Mouse (Mus musculus): ENCODE measurements at regions not wholly inside any gene's neighbourhood (a gene's known extent, or its start where the extent isn't known, plus 50 kb on each side); places are given as distances from the start of the nearest gene placed in this dataset.

DNA sequence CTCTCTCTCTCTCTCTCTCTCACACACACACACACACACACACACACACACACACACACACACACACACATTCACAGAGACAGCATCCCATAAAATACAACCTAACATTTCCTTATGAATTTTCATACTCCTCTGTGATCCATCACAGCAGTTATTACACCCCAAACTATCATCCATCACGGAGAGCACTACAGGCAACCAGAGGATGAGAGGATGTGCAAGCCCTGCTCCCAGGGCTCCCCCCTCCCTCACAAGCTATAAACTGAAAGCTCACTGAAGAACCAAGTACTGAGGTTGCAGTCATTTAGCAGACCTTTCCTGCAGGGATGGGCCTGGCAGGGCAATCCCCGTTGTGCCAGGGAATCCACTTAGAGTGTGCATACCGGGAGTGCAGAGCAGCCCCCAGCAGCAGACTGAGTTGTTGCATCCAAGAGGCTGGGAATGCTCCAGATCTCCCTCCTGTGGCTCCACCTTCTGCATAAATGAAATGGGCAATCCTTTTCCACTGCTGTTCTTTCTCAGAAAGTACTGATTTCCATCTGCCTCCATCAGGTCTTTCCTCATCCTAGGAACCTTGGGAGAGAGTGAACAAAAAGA is 283.4 kb downstream of the Psat1 start:
- ATAC-seq (replicated peaks; ENCODE audit: low read depth, poor library complexity, severe bottlenecking): no peak

DNA sequence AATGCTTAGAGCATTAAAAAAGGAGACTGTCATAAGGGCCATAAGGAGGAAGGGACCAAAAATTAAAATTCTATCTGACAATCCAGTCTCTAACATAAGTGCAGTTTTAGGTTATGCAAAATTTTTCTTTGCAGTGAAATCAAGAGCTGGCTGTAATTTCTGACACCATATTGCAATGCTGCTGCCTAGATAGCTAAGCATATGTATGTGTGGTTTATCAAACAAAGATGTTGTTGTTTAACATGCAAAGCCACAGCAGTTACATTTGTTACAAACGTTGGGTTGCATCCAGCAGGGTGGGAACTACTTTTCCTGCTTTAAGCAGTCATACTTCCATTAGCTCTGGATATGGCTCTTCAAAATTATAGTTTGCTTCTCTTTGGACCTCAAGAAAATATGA is 288.5 kb downstream of the Psat1 start:
- ATAC-seq (replicated peaks; ENCODE audit: low read depth, poor library complexity, severe bottlenecking): no peak

DNA sequence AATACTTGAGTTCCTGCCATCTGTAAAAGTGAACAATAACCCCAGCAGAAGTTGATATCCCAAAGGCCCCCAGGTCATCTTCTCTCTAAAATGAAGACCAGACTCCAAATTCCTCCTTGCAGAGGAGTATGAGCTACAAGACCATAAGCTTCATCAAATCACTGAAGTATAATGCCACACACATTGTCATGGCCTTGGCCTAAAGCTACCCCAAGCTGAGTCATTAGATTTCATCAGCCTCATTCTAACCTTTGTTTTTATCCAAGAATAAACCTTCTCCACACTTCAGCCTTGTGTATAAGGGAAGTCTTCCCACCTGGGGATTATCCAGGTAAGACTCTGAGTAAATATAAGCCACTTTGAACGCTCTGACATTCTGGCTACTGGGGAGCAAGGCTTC is 289.3 kb downstream of the Psat1 start:
- ATAC-seq (replicated peaks; ENCODE audit: low read depth, poor library complexity, severe bottlenecking): no peak

DNA sequence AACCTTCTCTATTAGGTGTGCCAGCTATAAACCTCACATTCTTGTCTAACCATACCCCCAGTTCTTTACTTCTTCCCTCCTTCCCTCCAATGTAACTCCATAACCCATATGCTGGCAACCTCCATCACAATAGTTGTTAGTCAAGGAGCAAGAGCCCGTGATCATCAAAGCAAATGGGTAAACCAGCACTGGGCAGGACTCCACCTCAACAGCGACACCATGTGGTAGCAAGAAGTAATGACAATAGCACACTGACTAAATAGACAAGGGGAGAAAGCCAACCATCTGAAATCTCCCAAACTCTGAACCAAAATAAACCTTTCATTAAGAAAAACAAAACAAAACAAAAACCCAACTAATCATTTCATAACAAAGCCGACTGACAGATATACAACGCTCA is 297.8 kb downstream of the Psat1 start:
- ATAC-seq (replicated peaks; ENCODE audit: low read depth, poor library complexity, severe bottlenecking): peak; percentile 92

DNA sequence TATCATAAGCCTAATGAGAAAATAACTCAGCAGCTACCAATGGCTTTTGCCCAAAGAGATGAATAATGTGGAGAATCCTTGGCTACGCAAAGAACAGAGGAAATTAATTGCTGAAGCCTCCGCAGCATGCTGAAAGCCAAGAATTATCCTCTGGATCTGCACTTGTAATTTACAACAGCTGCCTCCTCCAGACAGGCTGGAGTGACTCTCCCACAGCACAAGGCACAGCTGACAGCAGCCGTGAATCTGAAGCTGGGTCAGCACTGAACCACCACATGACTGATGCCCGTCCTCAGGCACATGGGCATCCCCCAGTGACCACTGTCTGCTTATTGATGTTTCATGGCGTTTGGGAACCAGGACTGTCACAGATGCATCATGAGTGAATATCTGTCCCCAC is 299.8 kb downstream of the Psat1 start:
- ATAC-seq (replicated peaks; ENCODE audit: low read depth, poor library complexity, severe bottlenecking): no peak

DNA sequence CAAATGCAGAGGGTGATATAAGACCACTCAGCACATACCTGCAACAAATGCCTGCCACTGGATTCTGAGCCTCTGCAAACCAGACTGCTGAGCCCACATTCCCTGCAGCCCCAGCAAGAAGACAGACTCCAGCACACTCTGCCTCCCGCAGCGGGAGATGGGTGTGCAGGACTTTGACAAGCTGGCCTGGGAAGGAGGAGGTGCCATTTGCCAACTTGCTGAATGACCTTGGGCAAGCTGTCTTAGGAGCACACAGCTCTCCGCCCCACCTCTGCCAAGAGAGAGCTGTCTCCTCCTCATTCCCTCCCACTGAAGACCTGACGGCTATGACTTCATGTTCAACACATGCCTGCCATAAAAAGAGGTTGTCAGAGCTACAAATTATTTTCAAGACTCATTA is 302.4 kb downstream of the Psat1 start:
- no peak for ATAC-seq (replicated peaks; ENCODE audit: low read depth, poor library complexity, severe bottlenecking)

DNA sequence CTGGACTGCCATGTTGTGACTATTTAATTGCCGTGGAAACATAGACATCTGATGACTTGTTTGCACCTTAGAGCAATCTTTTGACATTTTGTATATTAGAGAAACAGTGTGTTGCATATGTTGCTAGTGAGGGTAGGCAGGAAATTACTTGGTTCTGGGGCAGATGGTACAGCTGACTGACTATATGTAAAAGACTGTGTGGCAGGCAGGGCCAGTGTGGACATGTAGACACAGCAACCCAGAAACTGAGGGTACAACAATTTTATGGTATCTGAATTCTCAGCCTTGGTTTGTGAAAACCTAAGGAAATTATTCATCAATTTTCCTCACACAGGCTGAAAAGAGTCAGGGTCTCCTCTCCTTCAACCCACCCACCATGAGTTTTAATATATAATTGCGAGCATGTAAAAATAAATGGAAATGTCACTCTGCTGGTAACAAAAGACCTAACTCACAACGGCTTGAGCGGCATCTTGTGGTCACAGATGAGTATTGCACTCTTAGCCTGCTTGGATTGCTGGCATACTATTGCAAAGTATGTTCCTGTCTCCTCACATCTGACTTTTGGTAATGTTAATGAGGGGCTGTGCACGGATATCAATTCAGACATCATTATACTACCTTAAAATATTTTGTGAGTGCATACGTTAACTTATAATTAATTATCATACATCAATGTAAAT is 329.8 kb downstream of the Psat1 start:
- ATAC-seq (replicated peaks; ENCODE audit: low read depth, poor library complexity, severe bottlenecking): peak; percentile 79; the same call in 1 of the 2 replicates

DNA sequence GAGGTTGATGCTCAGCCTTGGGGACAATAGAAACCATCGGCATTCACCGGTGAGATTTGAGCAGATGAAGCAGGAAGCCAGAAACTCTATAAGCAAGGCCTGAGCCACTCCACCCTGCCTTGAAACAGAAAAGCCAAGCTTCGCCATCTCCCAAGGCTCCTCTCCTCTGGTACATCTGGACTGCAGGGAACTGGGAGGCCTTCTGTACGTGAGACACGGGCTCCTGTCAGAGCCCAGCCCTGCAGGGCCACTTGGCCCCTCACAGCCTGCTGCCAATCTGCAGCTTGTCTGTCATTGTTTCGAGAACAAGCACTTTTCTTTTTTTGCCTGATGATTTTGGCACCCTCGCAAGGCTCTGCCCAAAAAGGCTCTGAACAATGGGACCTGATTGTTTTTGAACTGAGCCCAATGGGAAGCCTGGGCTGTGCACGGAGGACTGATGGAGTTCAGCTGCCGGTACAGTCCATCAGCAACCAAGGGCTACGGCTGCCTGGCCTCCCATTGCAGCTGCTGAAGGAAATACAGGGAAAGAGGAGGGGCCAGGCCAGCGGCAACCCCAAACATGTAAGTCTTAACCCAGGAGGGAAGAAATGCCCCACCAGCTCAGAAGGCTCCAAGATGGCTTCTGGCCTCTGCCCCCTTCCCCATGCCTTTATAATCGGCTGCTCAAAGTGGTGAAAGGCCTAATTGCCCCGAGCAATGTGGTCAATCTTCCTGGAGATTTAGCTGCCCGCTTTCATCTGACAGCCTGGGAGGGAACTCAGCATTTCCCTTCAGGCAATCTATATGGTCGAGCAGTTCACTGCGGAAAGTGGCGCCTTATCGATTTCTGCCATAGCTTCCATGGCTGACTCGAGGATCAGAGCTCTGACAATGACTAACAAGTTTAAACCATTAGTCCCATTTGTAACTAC is 332.2 kb downstream of the Psat1 start:
- ATAC-seq (replicated peaks; ENCODE audit: low read depth, poor library complexity, severe bottlenecking): no peak

DNA sequence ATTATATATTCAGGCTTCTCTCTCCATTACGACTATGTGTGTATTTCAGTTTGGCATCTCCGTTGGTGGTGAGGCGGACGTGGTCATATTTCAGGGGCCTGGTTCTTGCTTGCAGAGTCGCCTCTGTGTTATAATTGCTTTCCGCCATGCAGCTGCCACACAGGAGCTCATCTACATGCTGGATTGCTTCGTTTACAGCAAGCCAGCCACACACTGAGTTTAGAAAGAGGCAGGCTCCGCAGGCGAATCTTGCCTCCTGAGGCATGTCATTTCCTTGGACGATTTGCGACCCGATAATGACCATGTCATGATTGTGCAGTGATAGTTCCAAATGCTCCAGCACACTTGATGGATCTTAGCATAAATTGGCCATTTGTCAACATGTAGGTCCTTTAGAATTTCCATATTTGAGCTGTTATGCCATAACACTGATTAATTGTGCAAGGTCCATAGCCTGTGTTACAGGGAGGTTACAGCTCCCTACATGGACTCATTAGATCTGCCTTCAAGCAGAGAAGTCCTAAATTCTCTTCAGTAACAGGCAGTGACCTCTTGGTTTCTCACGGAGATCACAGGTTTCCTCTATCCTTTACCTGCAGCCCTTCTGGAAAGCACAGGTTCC is 335.9 kb downstream of the Psat1 start:
- no peak for ATAC-seq (replicated peaks; ENCODE audit: low read depth, poor library complexity, severe bottlenecking)

DNA sequence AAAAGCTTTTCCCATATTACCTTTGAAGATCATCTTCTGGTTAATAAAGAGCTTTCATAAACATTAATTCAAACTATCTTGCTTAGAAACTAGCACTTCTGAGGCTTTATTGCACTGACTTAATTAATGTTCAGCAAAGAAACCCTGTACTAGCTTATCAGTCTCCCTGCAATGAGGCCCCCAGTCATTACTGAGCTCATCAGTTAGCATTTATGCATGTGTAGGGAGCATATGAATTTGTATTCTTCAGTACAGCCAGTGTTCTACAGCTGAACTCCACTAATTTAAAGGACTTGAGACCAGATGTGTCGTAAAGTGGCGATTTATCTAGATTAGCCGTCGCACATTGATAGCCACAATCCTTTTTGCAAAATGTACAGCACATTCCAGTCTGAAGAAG is 340.7 kb downstream of the Psat1 start:
- no peak for ATAC-seq (replicated peaks; ENCODE audit: low read depth, poor library complexity, severe bottlenecking)

DNA sequence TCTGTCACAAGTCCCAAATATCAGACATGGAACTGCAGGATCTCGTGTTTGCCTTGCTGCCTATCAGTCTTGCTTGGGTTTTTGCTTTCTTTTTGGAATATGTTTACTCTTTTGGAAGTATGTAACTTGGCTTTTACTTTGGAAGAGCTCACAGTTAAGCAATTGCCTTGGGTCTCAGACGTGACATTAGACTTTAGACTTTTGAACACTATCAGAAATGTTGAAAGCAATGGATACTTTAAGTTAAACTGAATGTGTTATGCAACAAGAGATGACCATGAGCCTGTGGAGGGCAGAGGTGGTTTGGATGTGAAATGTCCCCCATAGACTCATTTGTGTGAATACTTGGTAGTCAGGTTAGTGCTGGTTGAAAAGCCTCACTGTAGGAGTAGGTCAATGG is 354.3 kb downstream of the Psat1 start:
- no peak for ATAC-seq (replicated peaks; ENCODE audit: low read depth, poor library complexity, severe bottlenecking)

DNA sequence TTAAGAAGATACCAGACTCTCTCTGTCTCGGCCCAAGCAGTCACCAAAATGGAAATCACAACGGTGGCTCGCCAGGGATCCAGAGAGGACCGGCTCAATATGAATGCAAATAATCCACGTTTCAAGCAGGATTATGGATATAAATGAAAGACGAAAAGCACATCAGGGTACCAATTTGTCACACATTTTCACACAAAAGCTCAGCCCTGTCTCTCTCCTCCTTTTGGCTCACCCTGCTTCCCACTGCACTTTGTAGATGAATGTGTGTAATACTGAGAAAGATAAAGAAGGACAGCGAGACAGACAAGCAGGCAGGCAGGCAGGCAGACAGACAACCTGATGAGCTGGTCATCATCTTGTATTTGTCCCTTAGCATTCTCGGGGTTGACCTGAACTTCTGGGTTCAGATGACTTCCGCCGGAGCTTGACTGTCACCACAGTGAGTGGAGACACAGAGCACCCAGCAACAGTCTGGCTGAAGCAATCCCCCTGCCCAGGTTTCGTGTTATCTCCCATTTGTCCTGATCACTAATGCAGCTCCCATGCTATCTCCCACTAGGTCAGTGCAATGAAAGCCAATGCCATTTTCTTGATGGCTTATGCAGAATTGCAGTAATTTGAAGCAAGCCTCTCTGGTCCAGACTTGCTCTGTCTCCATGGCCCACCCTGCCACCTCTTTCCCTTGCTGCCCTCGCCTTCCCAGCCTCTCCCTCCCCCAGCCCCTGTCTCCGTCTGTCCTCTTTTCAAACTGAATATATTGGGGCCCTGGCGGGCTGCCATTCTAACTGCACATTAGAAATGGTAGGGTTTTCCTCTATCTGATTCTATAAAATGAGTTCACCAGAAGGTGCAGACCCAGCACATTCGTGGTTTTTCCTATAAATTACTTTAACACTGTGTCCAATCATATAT is 363.1 kb downstream of the Psat1 start:
- ATAC-seq (replicated peaks; ENCODE audit: low read depth, poor library complexity, severe bottlenecking): no peak

DNA sequence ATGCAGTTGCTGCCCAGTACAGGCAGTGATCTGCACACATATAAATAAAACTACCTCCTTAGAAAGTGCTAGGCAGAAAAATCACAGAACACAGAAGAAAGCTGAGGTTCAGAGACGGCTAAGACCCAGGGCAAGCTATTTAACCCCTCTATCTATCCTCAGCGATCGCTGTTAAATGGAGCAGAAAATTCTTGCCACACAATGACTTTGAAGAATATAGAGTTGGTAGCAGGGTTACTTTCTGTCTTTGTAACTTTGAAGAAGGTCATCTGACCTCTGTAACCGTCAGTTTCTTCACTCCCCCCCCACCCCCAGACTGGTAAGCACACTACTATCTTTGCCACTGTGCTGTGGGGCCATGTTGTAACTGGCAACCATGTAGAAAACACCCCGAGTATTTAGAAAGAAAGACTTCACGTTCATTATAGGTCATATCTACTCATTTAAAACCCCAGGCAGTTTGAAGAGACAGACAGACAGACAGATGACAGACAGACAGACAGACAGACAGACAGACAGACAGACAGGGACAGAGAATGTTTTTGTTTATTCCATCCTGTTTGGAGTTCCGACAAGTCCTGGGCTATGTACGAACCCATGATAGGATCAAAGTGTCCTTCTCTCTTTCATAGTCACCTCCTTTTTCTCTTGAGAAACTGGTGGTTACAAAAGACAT is 363.9 kb downstream of the Psat1 start:
- no peak for ATAC-seq (replicated peaks; ENCODE audit: low read depth, poor library complexity, severe bottlenecking)

DNA sequence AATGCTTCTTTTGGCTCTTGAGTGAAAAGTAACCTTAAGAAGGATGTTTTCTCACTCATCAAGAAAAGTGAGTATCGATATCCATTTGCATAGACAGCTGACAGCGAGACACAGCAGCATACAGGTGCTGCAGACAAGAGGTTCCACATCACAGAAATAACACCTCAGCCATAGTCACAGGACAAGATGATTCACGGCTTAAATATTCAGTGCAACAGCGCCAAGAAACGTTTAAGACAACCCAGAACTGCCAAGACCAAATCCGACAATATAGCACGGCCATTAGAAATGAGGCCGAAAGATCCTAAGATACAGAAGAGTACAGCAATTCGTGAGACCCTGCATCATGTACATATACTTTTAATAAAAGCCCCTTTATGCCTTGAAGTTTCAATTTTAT is 375.9 kb downstream of the Psat1 start:
- no peak for ATAC-seq (replicated peaks; ENCODE audit: low read depth, poor library complexity, severe bottlenecking)

DNA sequence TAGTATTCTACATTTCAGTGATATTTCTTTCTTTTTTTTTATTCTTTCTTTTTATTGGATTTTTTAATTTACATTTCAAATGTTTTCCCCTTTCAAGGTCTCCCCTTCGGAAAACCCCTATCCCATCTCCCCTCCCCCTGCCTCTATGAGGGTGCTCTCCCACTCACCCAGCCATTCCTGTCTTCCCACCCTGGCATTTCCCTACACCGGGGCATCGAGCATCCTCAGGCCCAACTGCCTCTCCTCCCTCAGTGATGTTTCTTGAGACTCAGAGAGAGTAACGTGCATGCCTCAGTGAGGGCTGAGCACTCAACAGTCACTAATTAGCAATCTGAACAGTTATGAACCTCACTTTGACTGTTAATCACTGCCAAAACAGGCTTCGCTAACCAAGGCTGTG is 385.6 kb downstream of the Psat1 start:
- ATAC-seq (replicated peaks; ENCODE audit: low read depth, poor library complexity, severe bottlenecking): no peak

DNA sequence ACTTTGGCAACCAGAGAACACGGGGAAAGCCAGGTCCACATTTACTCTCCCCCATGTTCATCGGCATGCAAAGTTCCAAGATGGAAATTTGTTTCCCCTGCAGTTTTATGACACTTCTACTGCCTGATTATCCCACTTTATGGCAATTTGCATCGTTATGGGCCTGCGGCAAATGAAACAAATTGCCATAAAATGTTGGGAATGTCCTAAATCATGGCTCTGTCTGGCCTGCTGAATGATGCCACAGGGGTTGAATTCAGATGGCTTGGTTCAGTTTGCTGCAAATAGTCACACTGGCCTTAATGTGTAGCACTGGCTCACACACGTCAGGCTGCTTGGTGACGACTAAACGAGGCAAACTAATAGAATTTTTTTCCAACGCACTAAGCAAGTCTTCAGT is 393.2 kb downstream of the Psat1 start:
- no peak for ATAC-seq (replicated peaks; ENCODE audit: low read depth, poor library complexity, severe bottlenecking)

DNA sequence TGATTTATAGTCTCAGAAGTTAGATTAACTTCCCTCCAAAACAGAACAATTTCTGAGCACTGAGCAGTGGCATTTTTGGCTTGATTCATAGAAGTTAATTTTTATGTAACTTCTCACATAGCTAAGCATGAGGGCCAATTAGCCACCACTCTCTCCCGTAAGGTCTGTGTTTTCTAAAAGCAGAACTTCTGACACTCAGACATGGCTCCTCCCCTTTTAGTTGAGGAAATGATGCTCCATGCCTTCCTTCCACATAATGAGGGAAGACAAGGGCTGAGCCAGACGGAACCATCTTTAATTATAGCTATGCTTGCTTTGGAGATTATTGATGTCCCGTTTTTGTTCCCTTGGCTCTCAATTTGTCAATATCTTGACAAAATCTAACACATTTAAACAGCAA is 429.3 kb downstream of the Psat1 start:
- peak; percentile 52 for ATAC-seq (replicated peaks; ENCODE audit: low read depth, poor library complexity, severe bottlenecking)

DNA sequence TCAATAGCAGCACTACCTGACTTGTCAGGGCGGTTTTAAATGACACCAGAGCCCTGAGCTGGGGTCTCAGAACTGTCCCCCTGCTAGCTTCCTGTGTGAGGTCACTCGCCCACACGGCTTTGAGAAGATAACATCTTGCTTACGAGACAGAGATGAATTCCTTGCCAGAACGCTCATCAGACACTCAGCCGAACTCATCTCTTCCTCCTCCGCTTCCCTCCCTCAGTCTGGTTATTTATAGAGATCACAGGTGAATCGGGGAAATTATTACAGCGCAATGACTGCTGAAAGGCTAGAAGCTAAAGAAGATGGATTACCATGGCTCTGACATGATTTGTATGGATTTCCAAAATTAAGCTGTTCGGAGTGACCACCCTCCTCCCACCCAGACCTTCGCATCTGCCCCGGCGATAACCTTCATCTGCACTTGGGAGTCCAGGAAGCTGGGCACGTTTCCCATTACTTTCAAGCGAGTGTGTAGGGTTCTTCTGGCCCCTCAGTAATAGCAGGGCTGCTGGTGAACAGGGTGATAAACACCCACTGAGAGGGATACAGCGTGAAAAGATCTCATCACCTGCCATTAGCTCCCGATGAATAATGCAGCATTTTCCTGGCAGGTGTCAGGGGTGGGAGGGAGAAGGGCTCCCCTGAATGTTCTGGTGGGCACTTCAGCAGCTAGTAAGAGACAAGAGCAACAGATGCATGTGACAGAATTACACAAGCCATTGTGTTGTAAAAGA is 430.4 kb downstream of the Psat1 start:
- ATAC-seq (replicated peaks; ENCODE audit: low read depth, poor library complexity, severe bottlenecking): no peak

DNA sequence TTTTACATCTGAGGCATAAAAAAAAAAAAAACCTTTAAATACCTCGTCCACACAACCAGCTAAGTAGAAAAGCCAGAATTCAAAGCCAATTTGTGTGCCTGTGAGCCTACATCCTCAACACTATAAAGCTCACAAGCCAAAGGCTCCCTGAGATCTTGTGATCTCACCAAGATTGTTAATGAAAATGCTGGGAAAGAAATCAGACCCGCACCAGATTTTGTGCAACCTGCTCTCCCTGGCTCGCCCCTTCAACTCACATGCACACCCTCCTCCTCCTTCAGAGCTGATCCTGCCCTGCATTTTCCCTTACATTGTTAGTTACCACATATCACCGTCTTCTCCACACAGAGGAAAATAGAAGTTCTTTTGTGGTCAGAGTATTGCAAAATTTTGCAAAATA is 433.9 kb downstream of the Psat1 start:
- no peak for ATAC-seq (replicated peaks; ENCODE audit: low read depth, poor library complexity, severe bottlenecking)
